Mouse (Mus musculus) MEL (cell line): Measurements from ENCODE around the gene Timp2.

ENCODE experiments used
- CTCF ChIP-seq, 3 experiments: IDR thresholded peaks in 2 of 3; conservative IDR thresholded peaks in 1 of 3; 2 replicates each; pipeline ENCODE4 v1.5.1; 2011 to 2012; ENCODE audit warnings: low read length in 3 of 3, low read depth in 2 of 3, mild to moderate bottlenecking in 2 of 3, improper control_type of control experiment in 1 of 3, inconsistent platforms in 1 of 3, mixed read lengths in 1 of 3, moderate library complexity in 1 of 3; ENCODE audit not compliant: control insufficient read depth in 1 of 3, insufficient read depth in 1 of 3, poor library complexity in 1 of 3, severe bottlenecking in 1 of 3
- MYC ChIP-seq: IDR thresholded peaks from 2 replicates; pipeline ENCODE4 v1.6.1; 2011; ENCODE audit warnings: low read depth, mild to moderate bottlenecking, low read length, improper control_type of control experiment, moderate library complexity
- POLR2A ChIP-seq, 2 experiments: IDR thresholded peaks; 2 replicates each; pipeline ENCODE4 v1.6.1; 2011 to 2012; ENCODE audit warnings: low read length in 2 of 2, mild to moderate bottlenecking in 2 of 2, control low read depth in 1 of 2, improper control_type of control experiment in 1 of 2, low read depth in 1 of 2, moderate library complexity in 1 of 2; ENCODE audit not compliant: control insufficient read depth in 1 of 2, insufficient read depth in 1 of 2, poor library complexity in 1 of 2

DNA sequence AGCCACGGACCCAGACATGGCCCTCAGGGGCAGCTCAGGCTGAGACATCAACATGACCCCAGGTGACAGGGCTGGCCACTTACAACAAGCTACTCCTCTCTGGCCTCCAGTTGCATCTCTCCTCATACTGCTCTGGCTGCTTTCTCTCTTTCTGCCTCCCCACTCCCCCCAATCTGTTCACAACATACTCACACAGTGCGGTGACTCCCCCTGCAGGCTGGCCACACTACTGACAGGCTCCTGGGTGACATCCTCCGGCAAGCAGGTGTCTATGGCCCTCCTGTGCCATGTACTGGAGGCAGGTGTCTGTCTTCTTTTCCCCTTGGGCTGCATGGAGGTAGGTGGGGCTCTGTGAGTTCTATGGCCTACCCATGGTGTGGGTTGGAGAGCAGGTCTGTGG is 57.6 kb downstream of the Timp2 start:
- TF ChIP-seq CTCF (IDR thresholded peaks at IDR 0.05 in 2 of 3, conservative IDR thresholded peaks at IDR 0.05 in 1 of 3; ENCODE audit: control insufficient read depth in 1 of 3, insufficient read depth in 1 of 3, low read depth in 2 of 3, low read length in 3 of 3, poor library complexity in 1 of 3, severe bottlenecking in 1 of 3) (peak in 2 of 3 experiments; percentile 25 to 29; a peak in 3 of 6 replicates), MYC (no peak), POLR2A (IDR thresholded peaks at IDR 0.05; ENCODE audit: control insufficient read depth in 1 of 2, insufficient read depth in 1 of 2, low read depth in 1 of 2, low read length in 2 of 2, poor library complexity in 1 of 2) (no peak)
